9 mouse cellular contexts compared by ENCODE assay signal in the genomic region with DNA sequence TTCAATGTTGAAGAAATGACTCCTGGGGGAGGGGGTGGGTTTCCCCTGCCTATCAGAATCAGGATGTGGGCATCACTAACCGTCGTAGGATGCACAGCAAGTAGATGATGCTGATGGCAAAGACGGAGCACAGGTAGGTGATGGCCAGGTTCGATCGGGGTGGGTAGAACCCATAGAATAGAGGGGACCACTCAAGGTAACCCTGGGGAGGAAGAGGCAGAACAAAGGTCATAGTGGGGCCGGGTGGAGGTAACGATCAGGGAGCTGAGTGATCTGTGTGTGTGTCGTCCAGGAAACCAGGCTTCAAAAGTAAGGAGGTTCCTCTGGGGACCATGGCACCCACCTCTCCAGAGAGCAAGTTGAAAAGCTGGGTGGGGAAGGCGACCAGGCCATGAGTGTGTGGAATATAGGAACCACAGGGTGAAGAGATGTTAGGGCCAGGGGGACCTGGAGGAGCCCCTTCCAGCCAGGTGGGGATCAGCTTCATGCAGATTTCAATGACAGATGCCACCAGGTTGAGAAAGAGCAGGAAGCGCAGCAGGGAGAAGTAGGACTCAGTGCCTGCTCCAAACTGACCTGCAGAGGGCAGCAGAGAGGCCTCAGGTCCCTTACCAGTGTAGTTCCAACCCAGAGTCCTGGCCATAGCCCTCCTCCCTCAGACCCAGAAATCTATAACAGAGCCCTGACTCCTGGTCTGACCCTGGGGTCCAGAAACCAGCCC. TPM values are rescaled to one million over a fixed set of nuclear protein-coding genes. Genes with fewer than 3 reads are reported as not detected.
A peak's percentile ranks its signal among the peaks of the same experiment; 100 is the strongest.
DNase-seq lines count a peak whose midpoint lies in the region; ATAC-seq and TF ChIP-seq lines count a peak whose summit lies in the region.
"Had no signal": no experiment of that assay in that cellular context is flagged by ENCODE, and none has a peak within 500 bp of the region (broad histone marks: within the 10 kb centered on the region; RNA-seq: fewer than 3 reads in every experiment).

No protein-coding gene starts in this region.

- peak; percentile 62 for DNase-seq in WW6 (ENCODE audit: low read depth, low spot score)
- peak; percentile 76 to 86 for DNase-seq in cerebellum, postnatal 4 days (ENCODE audit: low spot score in 2 of 2)
- peak; percentile 35 to 62 for DNase-seq in gastrocnemius, adult 8-10 months (ENCODE audit: low spot score in 2 of 2)
- DNase-seq in induced T-regulatory cell, adult 2 months (ENCODE audit: low read depth), result peak; percentile 91
- DNase-seq in left cerebral cortex, adult 2 months (ENCODE audit: extremely low spot score in 1 of 2, low spot score in 2 of 2), result peak; percentile 79 to 82
- peak; percentile 88 for DNase-seq in right cerebral cortex, adult 2 months (ENCODE audit: low spot score in 2 of 2)
- DNase-seq in urinary bladder, adult 2 months (ENCODE audit: low spot score), result peak; percentile 53

- intact Hi-C loops in left cerebral cortex, adult 2 months (cut with DNase I), result loop anchor here (5.0 kb wide), 2 partner anchors 753 to 798 kb away; no protein-coding TSS in a partner anchor

- ATAC-seq in megakaryocyte, adult 5-6 weeks (ENCODE audit: poor library complexity, severe bottlenecking), result peak; percentile 99

- TF ChIP-seq CTCF in left cerebral cortex, adult 2 months (IDR thresholded peaks at IDR 0.05), result peak; percentile 97

- H3K27ac ChIP-seq in left cerebral cortex, adult 2 months, result no peak overlapping the region

- no peak overlapping the region for H3K4me3 ChIP-seq in left cerebral cortex, adult 2 months
- H3K4me3 ChIP-seq: myocyte had no signal

RNA-seq across cellular contexts. Expression of gene Tmc4, which starts 2.7 kb away (rescaled TPM):
- total RNA-seq in gastrocnemius, adult 8-10 months (2022), result under 1 TPM in 3 of 4 experiments, not detected in 1; 0.27 to 0.97 (median 0.40) TPM
- total RNA-seq in left cerebral cortex, adult 2 months (2021), result 10 to 100 TPM in 1 of 2 experiments, 1 to 10 TPM in 1; 7.4 to 14.6 TPM
- 9.0 and 9.9 TPM in 2 replicates for total RNA-seq in megakaryocyte, adult 5-6 weeks (2015)
- total RNA-seq in megakaryocyte, adult 5-6 weeks (2017), result 9.8 and 11.8 TPM in 2 replicates
- 120 and 136 TPM in 2 replicates for polyA plus RNA-seq in urinary bladder, adult 2 months (2012; rRNA removed)

RNA-seq across cellular contexts. Expression of gene Leng1, which starts 9.0 kb away (rescaled TPM):
- 1 to 10 TPM; 2.8 to 4.8 (median 3.7) TPM for total RNA-seq in gastrocnemius, adult 8-10 months (2022)
- 1 to 10 TPM; 5.4 to 6.1 TPM for total RNA-seq in left cerebral cortex, adult 2 months (2021)
- 7.8 and 8.7 TPM in 2 replicates for total RNA-seq in megakaryocyte, adult 5-6 weeks (2015)
- total RNA-seq in megakaryocyte, adult 5-6 weeks (2017), result 9.4 and 15.4 TPM in 2 replicates
- 14.0 and 14.8 TPM in 2 replicates for polyA plus RNA-seq in urinary bladder, adult 2 months (2012; rRNA removed)

RNA-seq across cellular contexts. Expression of gene Tsen34, which starts 18.0 kb away (rescaled TPM):
- 10 to 100 TPM; 25.3 to 34.0 (median 29.0) TPM for total RNA-seq in gastrocnemius, adult 8-10 months (2022)
- 10 to 100 TPM; 77.0 to 79.0 TPM for total RNA-seq in left cerebral cortex, adult 2 months (2021)
- total RNA-seq in megakaryocyte, adult 5-6 weeks (2015), result 30.0 and 34.0 TPM in 2 replicates
- total RNA-seq in megakaryocyte, adult 5-6 weeks (2017), result 25.3 and 28.3 TPM in 2 replicates
- 88.8 and 98.9 TPM in 2 replicates for polyA plus RNA-seq in urinary bladder, adult 2 months (2012; rRNA removed)

RNA-seq across cellular contexts. Expression of gene Mboat7, which starts 18.7 kb away (rescaled TPM):
- 10 to 100 TPM in 1 of 4 experiments, 1 to 10 TPM in 3; 6.7 to 10.3 (median 8.2) TPM for total RNA-seq in gastrocnemius, adult 8-10 months (2022)
- 100 to 1,000 TPM; 235 to 238 TPM for total RNA-seq in left cerebral cortex, adult 2 months (2021)
- total RNA-seq in megakaryocyte, adult 5-6 weeks (2015), result 96.2 and 102 TPM in 2 replicates
- 47.2 and 55.7 TPM in 2 replicates for total RNA-seq in megakaryocyte, adult 5-6 weeks (2017)
- polyA plus RNA-seq in urinary bladder, adult 2 months (2012; rRNA removed), result 25.6 and 31.9 TPM in 2 replicates

RNA-seq across cellular contexts. Expression of gene Rps9, which starts 29.1 kb away (rescaled TPM):
- total RNA-seq in gastrocnemius, adult 8-10 months (2022), result 100 to 1,000 TPM; 403 to 496 (median 426) TPM
- 100 to 1,000 TPM; 325 to 326 TPM for total RNA-seq in left cerebral cortex, adult 2 months (2021)
- total RNA-seq in megakaryocyte, adult 5-6 weeks (2015), result 1,476 and 1,615 TPM in 2 replicates
- 1,141 and 1,307 TPM in 2 replicates for total RNA-seq in megakaryocyte, adult 5-6 weeks (2017)
- polyA plus RNA-seq in urinary bladder, adult 2 months (2012; rRNA removed), result 3,051 and 3,338 TPM in 2 replicates

Comparison
In these comparisons a context has a peak if more than half of its experiments do, and no peak if none do; other contexts are left out.
1. RNA of gene Tmc4, which starts 2.7 kb away (total RNA-seq): 7.4 to 14.6 TPM in left cerebral cortex, adult 2 months and 9.0 to 11.8 TPM in megakaryocyte, adult 5-6 weeks; 0.27 to 0.97 TPM in gastrocnemius, adult 8-10 months; every median in the first group is over 4 times any median in the second.
2. Peak in every context shown above with its lines, with median percentiles within 50 percentile points of each other: DNase-seq.